Mouse (Mus musculus): ENCODE results near the gene Ccdc180.

Gene Ccdc180

DNA sequence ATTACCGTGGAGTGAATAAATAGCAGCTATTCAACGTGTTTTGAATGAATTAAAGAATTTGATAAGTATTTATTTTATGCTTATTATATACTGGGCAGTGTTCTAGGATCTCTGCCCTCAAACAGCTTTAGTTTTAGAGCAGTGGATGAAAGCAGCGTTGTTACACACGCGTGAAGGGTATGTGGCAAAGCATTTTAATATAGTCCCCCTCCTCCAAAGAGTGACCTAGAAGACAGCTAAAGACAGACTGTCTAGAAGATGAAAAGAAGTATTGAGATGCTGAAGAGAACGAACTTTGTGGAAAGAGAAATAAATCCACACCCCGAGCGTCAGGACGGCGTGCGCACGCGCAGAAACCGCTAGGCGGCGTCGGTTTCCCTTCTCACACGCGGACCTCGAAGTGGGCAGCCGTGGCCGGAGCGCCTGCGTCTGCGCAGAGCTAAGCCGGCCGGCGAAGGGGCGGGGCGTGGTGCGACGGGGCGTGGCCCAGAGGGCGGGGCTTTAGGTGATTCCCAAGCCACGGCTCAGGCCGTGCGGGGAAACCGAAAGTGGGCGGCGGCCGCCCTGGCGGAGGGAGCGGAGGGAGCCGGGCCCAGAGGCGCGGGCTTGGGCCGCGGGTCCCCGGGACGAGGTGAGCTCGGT lies 81.8 kb downstream of the Ccdc180 start:
- peak; percentile 83 for DNase-seq (ENCODE audit: low read depth, low spot score)

DNA sequence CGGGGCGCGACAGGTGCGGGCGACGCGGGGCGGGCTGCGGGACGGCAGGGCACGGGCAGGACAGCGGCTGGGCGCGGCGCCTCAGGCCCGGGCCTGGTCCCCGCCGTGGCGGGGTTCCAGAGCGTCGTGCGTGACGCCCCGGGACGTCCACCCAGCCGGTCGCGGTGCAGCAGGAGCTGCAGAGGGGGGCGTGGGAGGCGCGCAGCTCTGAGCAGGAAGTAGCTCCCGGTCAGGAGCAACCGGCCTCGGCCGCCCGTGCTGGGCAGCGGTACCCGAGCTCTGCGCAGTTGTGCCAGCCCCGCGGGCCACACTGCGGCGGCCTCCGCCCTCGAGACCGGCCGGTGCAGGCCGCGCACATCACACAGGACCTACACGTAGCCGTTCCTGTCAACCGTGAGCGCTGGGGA lies 82.3 kb downstream of the Ccdc180 start:
- DNase-seq (ENCODE audit: low read depth, low spot score), result no peak

DNA sequence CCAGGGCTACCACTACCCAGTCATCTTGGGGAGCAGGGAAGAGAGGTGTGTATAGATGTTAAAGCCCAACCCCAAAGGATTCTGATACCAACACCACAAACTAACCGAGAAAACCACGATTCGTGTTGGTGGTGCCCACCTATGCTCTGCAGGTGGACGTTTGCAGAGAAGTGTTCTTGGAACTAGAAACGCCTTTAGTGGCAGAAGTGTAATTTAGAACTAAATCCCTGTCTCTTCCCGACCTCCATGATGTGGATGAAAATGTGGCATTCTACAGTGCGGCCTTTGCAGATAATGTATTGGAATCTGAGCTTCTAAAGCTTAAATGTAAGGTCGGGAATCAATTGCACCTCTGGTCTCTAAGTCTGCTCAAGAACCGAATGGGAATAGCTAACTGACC lies 82.8 kb downstream of the Ccdc180 start:
- no peak for DNase-seq (ENCODE audit: low read depth, low spot score)

DNA sequence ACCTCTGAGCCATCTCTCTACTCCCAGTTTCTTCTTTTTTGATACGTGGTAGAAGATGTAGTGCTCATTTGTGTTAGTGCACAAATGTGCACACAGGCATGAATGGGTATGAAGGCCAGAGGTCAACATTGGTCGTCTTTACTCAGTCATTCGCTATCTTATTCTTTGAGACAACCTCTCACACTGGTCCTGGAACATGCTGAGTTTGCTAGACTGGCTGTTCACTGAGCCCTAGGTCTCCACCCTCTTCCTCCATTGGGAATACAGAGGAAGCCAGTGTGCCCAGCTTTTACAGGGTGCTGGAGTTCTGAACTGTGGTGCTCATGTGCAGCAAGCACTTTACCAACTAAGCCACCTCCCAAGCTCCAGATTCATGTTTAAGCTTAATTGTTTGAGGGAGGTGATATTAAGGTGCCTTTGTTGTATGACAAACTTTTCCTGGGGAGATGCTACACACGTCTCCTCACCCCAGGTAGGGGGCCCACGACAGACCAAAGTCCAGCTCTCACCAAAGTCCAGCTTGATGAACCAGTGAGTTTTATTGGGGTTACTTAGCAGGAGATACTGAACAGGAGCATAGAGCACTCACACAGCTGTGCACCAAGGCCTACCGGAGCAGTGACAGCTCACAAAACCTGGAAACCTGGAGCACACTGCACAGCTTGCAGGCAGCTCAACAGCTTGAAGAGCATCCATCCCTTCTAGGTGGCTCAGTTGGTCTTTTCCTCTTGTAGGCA lies 87.0 kb downstream of the Ccdc180 start:
- no peak for DNase-seq (ENCODE audit: low read depth, low spot score)

DNA sequence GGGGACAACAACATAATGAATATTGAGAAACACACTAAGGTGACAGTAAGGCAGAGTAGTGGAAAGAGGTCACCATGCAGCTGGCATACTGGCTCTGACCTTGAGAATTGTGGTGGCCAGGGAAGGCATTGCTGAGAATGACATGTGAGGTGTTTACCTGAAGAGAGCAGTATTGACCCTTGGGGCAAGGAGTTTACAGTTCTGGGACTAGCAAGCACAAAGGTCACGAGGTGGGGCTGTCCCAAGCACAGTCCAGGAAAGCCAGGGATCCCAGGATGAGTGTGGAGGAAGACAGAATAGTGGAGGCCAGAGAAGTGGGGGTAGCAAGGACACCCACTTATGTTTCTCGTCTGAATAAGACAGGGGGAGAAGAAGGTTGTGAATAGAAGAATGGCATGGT lies 89.8 kb downstream of the Ccdc180 start:
- DNase-seq (ENCODE audit: low read depth, low spot score), result no peak

DNA sequence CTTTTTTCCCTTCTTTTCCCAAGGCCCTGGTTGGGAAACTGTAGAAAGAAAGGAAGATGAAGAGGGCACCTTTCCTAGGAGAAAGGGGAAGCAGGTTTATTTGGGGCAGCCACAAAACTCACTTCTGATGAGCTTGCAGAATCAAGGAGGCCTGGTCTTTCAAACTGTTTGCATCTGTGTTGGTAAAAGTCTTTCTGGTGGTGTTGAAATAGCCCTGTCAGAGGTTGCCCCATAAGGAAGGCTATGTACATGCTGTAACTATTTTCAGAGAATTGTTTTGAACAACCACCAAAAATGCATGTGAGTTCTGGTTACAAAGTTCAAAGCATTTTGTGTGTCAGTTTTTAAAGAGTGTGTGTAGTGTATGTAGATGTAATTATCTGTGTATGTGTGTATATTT lies 91.0 kb downstream of the Ccdc180 start:
- DNase-seq (ENCODE audit: low read depth, low spot score), result no peak

DNA sequence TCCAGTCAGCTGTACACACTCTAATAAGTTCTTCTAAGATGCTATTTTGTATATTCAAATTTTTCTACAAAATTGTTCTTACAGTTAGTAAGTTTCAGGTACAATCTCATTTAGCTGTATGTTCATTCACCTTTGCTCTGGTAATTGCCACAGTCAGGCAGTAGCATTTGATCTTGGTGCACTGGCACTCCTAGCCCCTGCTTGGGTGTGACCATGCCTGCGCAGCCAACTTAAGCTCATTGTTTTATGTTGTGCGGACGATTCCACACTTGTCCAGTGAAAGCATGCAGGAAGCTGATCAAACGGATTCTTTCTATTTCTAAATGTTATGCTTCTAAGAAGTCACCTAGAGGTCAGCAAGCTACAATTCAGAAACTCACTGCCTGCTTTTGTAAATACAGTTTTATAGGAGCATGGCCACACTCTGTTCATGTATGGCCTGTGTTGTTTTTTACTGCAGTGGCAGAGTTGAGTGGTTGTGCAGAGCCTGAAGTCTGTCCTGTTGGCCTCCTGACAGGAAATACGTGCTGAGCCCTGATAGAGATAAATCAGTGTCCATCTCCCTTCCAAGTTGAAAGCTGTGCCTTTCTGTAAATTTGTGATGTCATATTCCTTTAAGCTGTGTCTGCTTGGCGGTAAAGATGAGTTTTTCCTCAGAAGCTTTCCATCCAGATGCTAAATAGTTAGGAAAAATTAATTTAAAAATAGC lies 100.5 kb downstream of the Ccdc180 start:
- DNase-seq (ENCODE audit: low read depth, low spot score), result no peak

DNA sequence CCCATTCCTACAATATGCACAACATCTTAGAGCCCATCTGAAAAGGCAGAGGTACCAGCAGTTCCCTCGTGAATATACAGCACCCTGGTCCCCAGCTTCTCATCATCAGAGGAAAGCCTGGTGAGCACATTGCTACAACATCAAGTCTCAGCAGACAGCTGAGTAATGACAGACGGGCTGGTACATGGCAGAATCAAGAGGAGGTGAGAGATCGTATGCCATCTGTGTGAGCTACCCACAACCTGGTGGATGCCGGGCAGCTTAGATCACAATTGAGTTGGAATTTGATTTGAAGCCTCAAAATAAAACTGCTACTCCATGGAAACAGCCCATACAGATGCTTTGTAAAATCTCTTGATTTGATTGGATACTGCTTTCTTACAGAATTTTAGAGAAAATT lies 108.4 kb downstream of the Ccdc180 start:
- no peak for DNase-seq (ENCODE audit: low read depth, low spot score)

Measured in c-Kit-negative CD71-positive TER-119-positive erythroid progenitor cells, embryonic 14.5 days (primary cell).